Mouse (Mus musculus) testis, adult 2 months (tissue): Measurements from ENCODE around the gene Rps25.

ENCODE experiments used
- CTCF ChIP-seq: fragments of 200-500 bp; IDR thresholded peaks from 2 replicates; pipeline ENCODE4 v1.5.1; 2012; ENCODE audit warnings: low read depth, mild to moderate bottlenecking, inconsistent platforms, low read length, moderate library complexity; ENCODE audit not compliant: control insufficient read depth, insufficient read depth, insufficient replicate concordance
- POLR2A ChIP-seq: fragments of 200-500 bp; IDR thresholded peaks from 2 replicates; pipeline ENCODE4 v1.6.1; 2012; ENCODE audit warnings: low read depth, mild to moderate bottlenecking, inconsistent platforms, low read length, moderate library complexity; ENCODE audit not compliant: control insufficient read depth

DNA sequence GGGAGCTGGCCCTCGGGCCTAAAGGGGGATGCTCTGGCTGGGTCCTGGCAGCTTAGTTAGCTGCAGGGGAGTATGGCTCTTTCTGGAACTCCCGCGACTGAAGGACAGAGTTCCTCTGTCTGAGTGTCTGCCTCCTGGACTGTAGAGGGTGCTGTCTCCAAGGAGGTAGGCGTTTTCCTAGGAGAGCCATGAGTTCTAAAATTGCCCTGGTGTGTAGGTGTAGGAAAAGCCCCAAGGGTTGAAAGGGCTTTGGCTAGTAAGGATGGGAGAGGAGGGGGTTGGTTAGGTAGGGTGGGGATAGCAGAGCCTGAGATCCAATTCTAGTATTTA lies 47.9 kb downstream of the Rps25 start, which contains the start of gene Upk2:
- no peak for TF ChIP-seq CTCF
- no peak for TF ChIP-seq POLR2A
